Mouse (Mus musculus): ENCODE measurements around the gene Cds1.

DNA sequence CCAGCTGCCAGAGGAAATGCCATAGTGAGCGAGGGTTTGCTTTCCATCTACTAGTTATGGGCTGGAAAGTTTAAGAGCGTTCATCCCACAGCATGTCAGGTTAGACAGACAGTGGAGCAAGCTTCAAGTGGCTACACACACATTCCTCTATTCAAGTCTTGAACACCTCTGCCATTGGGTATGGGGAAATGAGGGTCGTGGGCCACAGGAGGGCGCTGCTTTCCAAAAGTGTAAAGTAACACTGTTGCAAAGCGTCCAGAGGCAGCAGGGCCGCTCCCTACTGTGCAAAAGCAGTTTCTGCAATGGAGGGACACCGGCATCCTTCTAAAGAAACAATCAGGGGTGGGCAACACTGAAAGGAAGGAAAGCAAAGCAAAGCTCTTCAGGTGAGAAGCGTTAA lies 68.9 kb downstream of the Cds1 start:
- TF ChIP-seq CTCF (IDR thresholded peaks at IDR 0.05; ENCODE audit: low read depth, low read length) (peak; percentile 45; the same call in 1 of the 2 replicates), POLR2A (IDR thresholded peaks at IDR 0.05; ENCODE audit: borderline replicate concordance, low read depth, low read length) (no peak)

Measured in bone marrow macrophage, adult 2 months (primary cell).